8 mouse cellular contexts compared by ENCODE assay signal in genomic region chr6:65144621-65145205, GRCm38 (mm10). TPM values are rescaled to one million over a fixed set of nuclear protein-coding genes. Genes with fewer than 3 reads are reported as not detected.
DNase-seq lines count a peak whose midpoint lies in the region; ATAC-seq lines count a peak whose summit lies in the region.

Gene Hpgds, minus strand, starts transcription at chr6:65144908.

- H3K4me2 ChIP-seq in intestine, embryonic 16.5 days (ENCODE audit: low read depth, low read length), result peak within 1 kb of the TSS; percentile 27

- H3K4me1 ChIP-seq in intestine, embryonic 16.5 days (ENCODE audit: control insufficient read depth, insufficient read depth, low read length), result 0 out of 2 replicates have a peak, but pooled peaks cover 2% of the 10 kb centered on the region

- ATAC-seq in intestine, embryonic 16.5 days, result peak; percentile 93
- ATAC-seq in megakaryocyte progenitor cell, adult 5-6 weeks (replicated peaks; ENCODE audit: poor library complexity), result peak; percentile 78

- peak; percentile 35 for DNase-seq in embryo, embryonic 10 days (ENCODE audit: low spot score)
- DNase-seq in embryo, embryonic 9.5 days (ENCODE audit: extremely low spot score), result no peak
- peak; percentile 76 to 81 for DNase-seq in CD8-positive naive resting alpha-beta T cell, adult 2 months (ENCODE audit: low read depth in 2 of 2, low spot score in 2 of 2)
- DNase-seq in spleen, postnatal 4 days (ENCODE audit: low spot score in 2 of 2), result peak; percentile 28 to 61
- no peak for DNase-seq in right cerebral cortex, postnatal 10 days (ENCODE audit: low spot score in 2 of 2)
- DNase-seq in testis, postnatal 10 days (ENCODE audit: low spot score), result no peak

- whole genome bisulfite sequencing in intestine, embryonic 16.5 days, result 35% methylated on average over 16 of the region's 16 CpGs

- peak within 1 kb of the TSS; percentile 7; the same call in 1 of the 2 replicates for H3K4me3 ChIP-seq in intestine, embryonic 16.5 days (ENCODE audit: low read length)

- no peaks in the 10 kb centered on the region for H3K36me3 ChIP-seq in intestine, embryonic 16.5 days (ENCODE audit: control insufficient read depth, insufficient read depth, low read length)

- H3K9ac ChIP-seq in intestine, embryonic 16.5 days (ENCODE audit: low read depth, low read length), result no peak within 1 kb of the TSS

- no peak within 1 kb of the TSS; the same call in 1 of the 2 replicates for H3K27ac ChIP-seq in intestine, embryonic 16.5 days (ENCODE audit: low read length)

- H3K27me3 ChIP-seq in intestine, embryonic 16.5 days (replicated peaks; ENCODE audit: control insufficient read depth, insufficient read depth, low read length), result no peaks in the 10 kb centered on the region

- no peaks in the 10 kb centered on the region for H3K9me3 ChIP-seq in intestine, embryonic 16.5 days (ENCODE audit: control insufficient read depth, low read length)

RNA-seq across cellular contexts. Expression of gene Hpgds, which starts in this region (rescaled TPM):
- 8.7 and 10.1 TPM in 2 replicates for polyA plus RNA-seq in intestine, embryonic 16.5 days (2015; fragmentation: Nextera tagmentation; extraction: Ambion mirVana)
- total RNA-seq in megakaryocyte progenitor cell, adult 5-6 weeks (2015), result 0.30 and 1.3 TPM in 2 replicates
- total RNA-seq in megakaryocyte progenitor cell, adult 5-6 weeks (2017), result 0.37 and 0.84 TPM in 2 replicates

Comparison
In these comparisons a context has a peak if more than half of its experiments do, and no peak if none do; other contexts are left out.
1. DNase-seq: peak in embryo, embryonic 10 days (single experiment), CD8-positive naive resting alpha-beta T cell, adult 2 months (2 of 2) and spleen, postnatal 4 days (2 of 2); none in embryo, embryonic 9.5 days (single experiment), right cerebral cortex, postnatal 10 days (0 of 2) and testis, postnatal 10 days (single experiment).